Mouse (Mus musculus) cerebellum, postnatal 10 days (tissue): ENCODE results near the gene Piwil4.

Experiments used
- DNase-seq, 2 experiments: peaks; one replicate each; pipeline ENCODE4 v3.0.0; 2021; ENCODE audit warnings: mixed read lengths in 2 of 2

Piwil4 gene

GRCm38 (mm10) chr9:14740151-14740924, at the start of gene Piwil4:
Gene Piwil4, minus strand, starts transcription at chr9:14740733.
- no peak for DNase-seq

- DNase-seq, result no peak
Observed at GRCm38 (mm10) chr9:14787356-14787755, 46.8 kb upstream of the Piwil4 start.

- peak; percentile 95 for DNase-seq
Observed at GRCm38 (mm10) chr9:14784039-14785002, 43.8 kb upstream of the Piwil4 start, which contains the start of the genes Mre11a and Ankrd49. Gene Mre11a, plus strand, starts transcription at chr9:14784654. Gene Ankrd49, minus strand, starts transcription at chr9:14784856.

GRCm38 (mm10) chr9:14778341-14778740, 37.8 kb upstream of the Piwil4 start:
- DNase-seq, result no peak

GRCm38 (mm10) chr9:14773813-14774212, 33.3 kb upstream of the Piwil4 start:
- DNase-seq, result peak; percentile 26 to 36

- no peak for DNase-seq
Observed at GRCm38 (mm10) chr9:14772074-14772473, 31.5 kb upstream of the Piwil4 start.

- DNase-seq, result peak; percentile 8 to 9
Observed at GRCm38 (mm10) chr9:14770803-14771471, 30.4 kb upstream of the Piwil4 start, which contains the start of gene 1700012B09Rik. Gene 1700012B09Rik, minus strand, starts transcription at chr9:14771030.

GRCm38 (mm10) chr9:14769811-14770210, 29.3 kb upstream of the Piwil4 start:
- DNase-seq, result no peak

GRCm38 (mm10) chr9:14764765-14765164, 24.2 kb upstream of the Piwil4 start:
- DNase-seq, result peak; percentile 69 to 76

- no peak for DNase-seq
Observed at GRCm38 (mm10) chr9:14759261-14759660, 18.7 kb upstream of the Piwil4 start.

- no peak for DNase-seq
Observed at GRCm38 (mm10) chr9:14758590-14758989, 18.1 kb upstream of the Piwil4 start.

GRCm38 (mm10) chr9:14754469-14754868, 13.9 kb upstream of the Piwil4 start:
- no peak for DNase-seq

GRCm38 (mm10) chr9:14753947-14754346, 13.4 kb upstream of the Piwil4 start:
- no peak for DNase-seq

- DNase-seq, result peak in 1 of 2 experiments; percentile 41
Observed at GRCm38 (mm10) chr9:14752001-14752522, 11.5 kb upstream of the Piwil4 start, which contains the start of gene Fut4. Gene Fut4, minus strand, starts transcription at chr9:14752393.

GRCm38 (mm10) chr9:14751503-14752000, 11.0 kb upstream of the Piwil4 start:
- DNase-seq, result peak in 1 of 2 experiments; percentile 27

- DNase-seq, result peak; percentile 44 to 51
Observed at GRCm38 (mm10) chr9:14750901-14751502, 10.5 kb upstream of the Piwil4 start.

GRCm38 (mm10) chr9:14739498-14740150, 909 bp downstream of the Piwil4 start:
- DNase-seq, result no peak

- DNase-seq, result peak; percentile 45 to 54
Observed at GRCm38 (mm10) chr9:14730941-14731541, 9.5 kb downstream of the Piwil4 start.

- no peak for DNase-seq
Observed at GRCm38 (mm10) chr9:14728365-14728764, 12.2 kb downstream of the Piwil4 start.

GRCm38 (mm10) chr9:14726629-14727028, 13.9 kb downstream of the Piwil4 start:
- no peak for DNase-seq

- no peak for DNase-seq
Observed at GRCm38 (mm10) chr9:14726005-14726404, 14.5 kb downstream of the Piwil4 start.
